Mouse (Mus musculus) activated CD4-positive, CD25-positive, alpha-beta regulatory T cell, adult 4 months (primary cell): ENCODE data around the gene Snd1. TPM values are rescaled to one million over a fixed set of nuclear protein-coding genes. Genes with fewer than 3 reads are reported as not detected.

ENCODE experiments used
- ATAC-seq: one replicate; pipeline ENCODE4 v1.8.0; 2017
- polyA plus RNA-seq, 2 experiments: library from polyadenylated mRNA; unstranded; fragments of 100-300 nt; shearing (Covaris generic); gene quantifications; one replicate each; pipeline ENCODE4 v1.2.1; 2017

Snd1 gene
- polyA plus RNA-seq: 10 to 100 TPM; 48.2 to 54.6 TPM

- ATAC-seq: no peak
Observed at GRCm38 (mm10) chr6:28474839-28475238, at the start of gene Snd1. TSS of gene Snd1 (plus strand) at chr6:28475139.

GRCm38 (mm10) chr6:28427096-28427839, 47.7 kb upstream of the Snd1 start, which contains the start of gene Fscn3:
TSS of gene Fscn3 (plus strand) at chr6:28427789.
- peak; percentile 58 for ATAC-seq

- no peak for ATAC-seq
Observed at GRCm38 (mm10) chr6:28428290-28428689, 46.6 kb upstream of the Snd1 start, which contains the start of gene Gcc1. TSS of gene Gcc1 (minus strand) at chr6:28428390.

GRCm38 (mm10) chr6:28429870-28430269, 45.1 kb upstream of the Snd1 start:
- no peak for ATAC-seq

GRCm38 (mm10) chr6:28430795-28431537, 44.0 kb upstream of the Snd1 start:
- no peak for ATAC-seq

- ATAC-seq: no peak
Observed at GRCm38 (mm10) chr6:28431538-28431855, 43.4 kb upstream of the Snd1 start.

- ATAC-seq: no peak
Observed at GRCm38 (mm10) chr6:28447937-28448336, 27.0 kb upstream of the Snd1 start.

- ATAC-seq: no peak
Observed at GRCm38 (mm10) chr6:28449253-28449652, 25.7 kb upstream of the Snd1 start, which contains the start of gene Pax4. TSS of gene Pax4 (minus strand) at chr6:28449353.

- no peak for ATAC-seq
Observed at GRCm38 (mm10) chr6:28450481-28450880, 24.5 kb upstream of the Snd1 start.

GRCm38 (mm10) chr6:28450977-28451376, 24.0 kb upstream of the Snd1 start:
- ATAC-seq: no peak

- no peak for ATAC-seq
Observed at GRCm38 (mm10) chr6:28459221-28459668, 15.7 kb upstream of the Snd1 start.

GRCm38 (mm10) chr6:28460534-28460933, 14.4 kb upstream of the Snd1 start:
- no peak for ATAC-seq

- ATAC-seq: no peak
Observed at GRCm38 (mm10) chr6:28464630-28465029, 10.3 kb upstream of the Snd1 start.

- no peak for ATAC-seq
Observed at GRCm38 (mm10) chr6:28470017-28470602, 4.8 kb upstream of the Snd1 start.

GRCm38 (mm10) chr6:28470621-28471020, 4.3 kb upstream of the Snd1 start:
- ATAC-seq: no peak

GRCm38 (mm10) chr6:28471284-28472035, 3.5 kb upstream of the Snd1 start:
- ATAC-seq: no peak

- ATAC-seq: no peak
Observed at GRCm38 (mm10) chr6:28474211-28474610, 728 bp upstream of the Snd1 start.

GRCm38 (mm10) chr6:28479865-28480751, 5.2 kb downstream of the Snd1 start:
- ATAC-seq: peak; percentile 94

- ATAC-seq: no peak
Observed at GRCm38 (mm10) chr6:28480752-28481492, 6.0 kb downstream of the Snd1 start.

GRCm38 (mm10) chr6:28482711-28483315, 7.9 kb downstream of the Snd1 start:
- ATAC-seq: no peak
